Mouse (Mus musculus): ENCODE measurements around the gene Lcn6. TPM values are rescaled to one million over a fixed set of nuclear protein-coding genes. Genes with fewer than 3 reads are reported as not detected.

Lcn6 gene
- polyA plus RNA-seq (2012; rRNA removed; ENCODE audit: low replicate concordance), result not detected in 2 replicates

GRCm38 (mm10) chr2:25676486-25676885 is at the start of gene Lcn6:
Gene Lcn6 (plus strand): TSS chr2:25676786.

DNA sequence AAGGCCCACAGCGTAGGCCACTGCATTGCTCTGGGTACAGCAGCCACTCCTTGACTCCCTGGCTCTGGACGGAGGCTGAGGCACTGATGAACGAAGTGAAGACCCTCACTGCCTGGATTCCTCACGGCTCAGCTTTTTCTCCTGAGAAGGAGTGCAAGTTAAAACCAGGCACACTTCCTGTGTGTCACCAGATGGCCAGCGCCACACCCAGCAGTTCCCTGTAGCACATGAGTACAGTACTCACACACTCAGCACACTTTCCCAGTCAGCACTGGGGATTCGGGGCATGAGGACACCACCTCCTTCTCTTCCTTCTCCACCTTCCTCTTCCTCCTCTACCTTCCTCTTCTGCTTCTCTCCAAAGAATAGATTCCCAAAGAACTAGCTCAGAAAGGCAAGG is 48.8 kb upstream of the Lcn6 start, which contains the start of gene Fcna:
TSS of gene Fcna (minus strand) at position 220 of the 400 bp plus-strand sequence.

DNA sequence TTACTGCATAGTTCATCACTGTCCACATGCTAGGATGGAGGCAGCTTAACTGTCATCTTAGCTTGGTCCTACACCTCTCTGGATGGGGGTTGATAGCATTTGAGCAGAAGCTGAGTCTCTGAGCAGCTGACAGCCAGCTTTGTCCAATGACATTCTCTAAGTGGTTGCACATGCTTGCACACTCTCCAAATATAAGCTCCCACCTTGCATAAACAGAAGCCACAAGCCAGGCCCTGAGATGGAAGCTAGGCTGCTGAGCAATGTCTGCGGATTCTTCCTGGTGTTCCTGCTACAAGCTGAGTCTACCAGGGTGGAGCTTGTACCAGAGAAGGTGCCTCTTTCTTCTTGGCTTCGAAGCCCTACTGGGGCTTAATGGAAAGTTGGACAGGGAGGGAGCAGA is 23.7 kb upstream of the Lcn6 start, which contains the start of gene Lcn8:
TSS of gene Lcn8 (plus strand) at position 219 of the 400 bp plus-strand sequence.

DNA sequence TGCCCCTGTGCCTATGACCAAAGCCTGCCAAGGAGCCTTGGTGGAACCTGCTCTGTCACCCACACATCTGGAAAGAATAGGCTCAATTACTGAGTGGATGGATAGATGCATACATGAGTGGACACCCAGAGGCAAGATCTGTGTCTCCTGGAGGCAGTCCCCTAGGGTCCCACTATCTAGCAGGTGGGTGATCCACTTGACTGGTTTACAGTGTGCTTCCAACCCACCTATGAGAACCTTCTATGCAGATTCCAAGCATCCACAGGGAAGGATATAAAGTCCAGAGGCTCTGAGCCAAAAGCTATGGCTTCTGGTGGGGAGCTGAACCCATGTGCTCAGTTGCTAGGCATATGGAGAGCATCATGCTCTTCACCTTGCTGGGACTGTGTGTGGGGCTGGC is 18.9 kb upstream of the Lcn6 start, which contains the start of gene Lcn5:
TSS of gene Lcn5 (plus strand) at position 301 of the 400 bp plus-strand sequence.

GRCm38 (mm10) chr2:25682426-25682825 is 5.8 kb downstream of the Lcn6 start, which contains the start of gene Lcn10:
Gene Lcn10 (plus strand): TSS chr2:25682726.

DNA sequence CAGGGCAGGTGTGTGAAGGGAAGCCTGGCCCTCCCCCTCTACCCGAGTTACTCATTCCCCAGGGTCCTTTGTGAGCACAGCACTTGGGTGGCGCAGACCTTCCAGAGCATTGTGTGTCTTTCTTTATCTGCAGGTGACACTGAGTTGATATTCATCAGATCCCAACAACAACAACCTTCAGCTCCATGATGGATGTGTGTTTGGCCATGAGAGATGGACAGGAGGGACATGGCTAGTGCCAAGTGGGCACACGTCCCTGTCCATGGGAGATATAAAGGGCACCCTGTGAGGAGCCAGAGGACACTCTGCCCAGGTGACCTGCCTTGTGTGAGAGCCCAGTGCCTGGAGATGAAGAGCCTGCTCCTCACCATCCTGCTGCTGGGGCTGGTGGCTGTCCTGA is 23.2 kb downstream of the Lcn6 start, which contains the start of gene Obp2a:
TSS of gene Obp2a (plus strand) at position 301 of the 400 bp plus-strand sequence.

GRCm38 (mm10) chr2:25706643-25707481 is 30.3 kb downstream of the Lcn6 start, which contains the start of gene Bmyc:
Gene Bmyc (plus strand): TSS chr2:25706739.

Other genes starting within 250 kb of the Lcn6 start
- 16.8 and 36.7 TPM in 2 replicates for gene Abca2, start 248.1 kb upstream of the Lcn6 start, polyA plus RNA-seq (2012; rRNA removed; ENCODE audit: low replicate concordance)
- 1.9 and 14.3 TPM in 2 replicates for gene Clic3, start 219.9 kb upstream of the Lcn6 start, polyA plus RNA-seq (2012; rRNA removed; ENCODE audit: low replicate concordance)
- 81.4 and 115 TPM in 2 replicates for gene Paxx, start 215.7 kb upstream of the Lcn6 start, polyA plus RNA-seq (2012; rRNA removed; ENCODE audit: low replicate concordance)
- gene Ptgds, start 206.7 kb upstream of the Lcn6 start, polyA plus RNA-seq (2012; rRNA removed; ENCODE audit: low replicate concordance), result 0.74 TPM in 1 of 2 replicates, not detected in the other
- gene Lcn12, start 182.9 kb upstream of the Lcn6 start, polyA plus RNA-seq (2012; rRNA removed; ENCODE audit: low replicate concordance), result not detected in 2 replicates
- 40.4 and 40.9 TPM in 2 replicates for gene Fbxw5, start 176.0 kb upstream of the Lcn6 start, polyA plus RNA-seq (2012; rRNA removed; ENCODE audit: low replicate concordance)
- 4.0 and 9.4 TPM in 2 replicates for gene C8g, start 175.1 kb upstream of the Lcn6 start, polyA plus RNA-seq (2012; rRNA removed; ENCODE audit: low replicate concordance)
- gene Traf2, start 129.8 kb upstream of the Lcn6 start, polyA plus RNA-seq (2012; rRNA removed; ENCODE audit: low replicate concordance), result 9.0 and 10.8 TPM in 2 replicates
- 164 and 294 TPM in 2 replicates for gene Edf1, start 118.9 kb upstream of the Lcn6 start, polyA plus RNA-seq (2012; rRNA removed; ENCODE audit: low replicate concordance)
- gene Mamdc4, start 101.9 kb upstream of the Lcn6 start, polyA plus RNA-seq (2012; rRNA removed; ENCODE audit: low replicate concordance), result 1.1 and 1.9 TPM in 2 replicates
- 19.8 and 30.6 TPM in 2 replicates for gene Phpt1, start 101.6 kb upstream of the Lcn6 start, polyA plus RNA-seq (2012; rRNA removed; ENCODE audit: low replicate concordance)
- gene Ajm1, start 95.0 kb upstream of the Lcn6 start, polyA plus RNA-seq (2012; rRNA removed; ENCODE audit: low replicate concordance), result 1.4 and 1.7 TPM in 2 replicates
- 56.5 and 60.5 TPM in 2 replicates for gene Rabl6, start 68.3 kb upstream of the Lcn6 start, polyA plus RNA-seq (2012; rRNA removed; ENCODE audit: low replicate concordance)
- not detected in 2 replicates for gene Ccdc183, start 59.1 kb upstream of the Lcn6 start, polyA plus RNA-seq (2012; rRNA removed; ENCODE audit: low replicate concordance)
- 9.9 and 11.7 TPM in 2 replicates for gene Tmem141, start 54.8 kb upstream of the Lcn6 start, polyA plus RNA-seq (2012; rRNA removed; ENCODE audit: low replicate concordance)
- gene Fcna, start 48.8 kb upstream of the Lcn6 start, polyA plus RNA-seq (2012; rRNA removed; ENCODE audit: low replicate concordance), result 0.89 and 1.2 TPM in 2 replicates
- not detected in 2 replicates for gene Lcn8, start 23.7 kb upstream of the Lcn6 start, polyA plus RNA-seq (2012; rRNA removed; ENCODE audit: low replicate concordance)
- not detected in 2 replicates for gene Lcn5, start 18.8 kb upstream of the Lcn6 start, polyA plus RNA-seq (2012; rRNA removed; ENCODE audit: low replicate concordance)
- not detected in 2 replicates for gene Lcn10, start 5.9 kb downstream of the Lcn6 start, polyA plus RNA-seq (2012; rRNA removed; ENCODE audit: low replicate concordance)
- not detected in 2 replicates for gene Obp2a, start 23.3 kb downstream of the Lcn6 start, polyA plus RNA-seq (2012; rRNA removed; ENCODE audit: low replicate concordance)
- gene Bmyc, start 30.0 kb downstream of the Lcn6 start, polyA plus RNA-seq (2012; rRNA removed; ENCODE audit: low replicate concordance), result 28.7 and 33.0 TPM in 2 replicates
- gene Obp2b, start 60.2 kb downstream of the Lcn6 start, polyA plus RNA-seq (2012; rRNA removed; ENCODE audit: low replicate concordance), result not detected in 2 replicates
- not detected in 2 replicates for gene Lcn3, start 88.8 kb downstream of the Lcn6 start, polyA plus RNA-seq (2012; rRNA removed; ENCODE audit: low replicate concordance)
- gene Lcn11, start 100.2 kb downstream of the Lcn6 start, polyA plus RNA-seq (2012; rRNA removed; ENCODE audit: low replicate concordance), result not detected in 2 replicates
- gene Gm13539, start 105.5 kb downstream of the Lcn6 start, polyA plus RNA-seq (2012; rRNA removed; ENCODE audit: low replicate concordance), result not detected in 2 replicates
- not detected in 2 replicates for gene Glt6d1, start 139.1 kb downstream of the Lcn6 start, polyA plus RNA-seq (2012; rRNA removed; ENCODE audit: low replicate concordance)
- gene Lcn9, start 146.4 kb downstream of the Lcn6 start, polyA plus RNA-seq (2012; rRNA removed; ENCODE audit: low replicate concordance), result not detected in 2 replicates
- gene Sohlh1, start 170.5 kb downstream of the Lcn6 start, polyA plus RNA-seq (2012; rRNA removed; ENCODE audit: low replicate concordance), result not detected in 2 replicates
- gene Kcnt1, start 186.9 kb downstream of the Lcn6 start, polyA plus RNA-seq (2012; rRNA removed; ENCODE audit: low replicate concordance), result 2.1 and 2.4 TPM in 2 replicates

All from duodenum, adult 2 months (tissue).